Mouse (Mus musculus): ENCODE measurements around the gene Smbd1.

DNA sequence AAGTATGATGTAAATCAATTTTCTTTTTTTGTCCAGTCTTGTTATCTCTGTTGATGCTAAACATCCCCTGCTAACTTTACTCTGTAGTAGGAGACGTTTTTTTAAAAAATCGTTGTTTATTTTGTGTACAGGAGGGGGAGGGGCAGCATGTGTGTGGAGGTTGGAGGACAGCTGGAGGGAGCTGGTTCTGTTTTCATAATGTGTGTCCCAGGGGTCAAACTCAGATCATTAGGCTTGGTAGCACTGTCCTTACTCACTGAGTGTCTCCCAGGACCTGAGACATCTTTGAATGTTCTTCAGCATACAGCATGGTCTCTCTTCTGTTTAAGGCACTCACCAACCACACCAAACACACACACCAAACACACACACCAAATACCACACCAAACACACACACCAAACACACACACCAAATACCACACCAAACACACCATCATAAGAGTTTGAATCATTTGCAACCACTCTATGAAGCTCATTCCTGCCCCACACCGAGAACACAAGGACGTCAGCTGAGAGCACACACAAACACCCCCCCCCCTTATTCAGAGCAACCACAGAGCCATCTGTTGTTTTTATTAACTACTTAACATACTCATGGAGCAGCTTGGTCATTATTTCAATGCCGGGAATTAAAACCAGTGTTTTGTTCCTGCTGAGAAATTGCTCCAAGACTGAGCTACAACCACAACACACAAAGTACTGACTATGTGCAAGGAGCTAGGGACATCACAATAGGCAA lies 26.8 kb downstream of the Smbd1 start:
- no peak for TF ChIP-seq CTCF (IDR thresholded peaks at IDR 0.05; ENCODE audit: low read depth, low read length)
- TF ChIP-seq POLR2A (IDR thresholded peaks at IDR 0.05; ENCODE audit: insufficient read depth, low read length): no peak

All from ES-Bruce4 (cell line).